Mouse (Mus musculus): Measurements from ENCODE around the gene Kif21a. TPM values are rescaled to one million over a fixed set of nuclear protein-coding genes. Genes with fewer than 3 reads are reported as not detected.

Kif21a gene
- polyA plus RNA-seq, 1 experiment, result 3.1 TPM

GRCm38 (mm10) chr15:91007123-91007830 lies 42.5 kb downstream of the Kif21a start:
- H3K79me2 ChIP-seq (ENCODE audit: control insufficient read depth, insufficient read depth), result peaks cover 10% of the 10 kb centered on the region

GRCm38 (mm10) chr15:91004726-91005125 lies 45.0 kb downstream of the Kif21a start:
- Histone ChIP-seq H3K27me3 (ENCODE audit: control insufficient read depth, insufficient read depth, insufficient read length) (no peaks in the 10 kb centered on the region), H3K79me3 (ENCODE audit: low read depth) (no peaks in the 10 kb centered on the region), H3K4me3 (ENCODE audit: insufficient read depth, poor library complexity, severe bottlenecking) (no peak overlapping the region), H3K36me3 (ENCODE audit: control insufficient read depth, insufficient read depth) (no peaks in the 10 kb centered on the region), H3ac (ENCODE audit: control insufficient read depth, insufficient read length, low read depth) (no peak overlapping the region), H3K79me2 (ENCODE audit: control insufficient read depth, insufficient read depth) (peaks cover 10% of the 10 kb centered on the region)
- TF ChIP-seq CTCF (IDR thresholded peaks at IDR 0.05; ENCODE audit: control insufficient read depth, insufficient read depth, insufficient read length) (no peak), MYOD1 (IDR thresholded peaks at IDR 0.05; ENCODE audit: control insufficient read depth, insufficient read length, low read depth) (no peak), USF1 (IDR thresholded peaks at IDR 0.05; ENCODE audit: low read depth) (no peak), FOSL1 (IDR thresholded peaks at IDR 0.05; ENCODE audit: insufficient read depth, low read length, poor library complexity, severe bottlenecking) (no peak), MAX (IDR thresholded peaks at IDR 0.05) (no peak), MYOG (IDR thresholded peaks at IDR 0.05; ENCODE audit: control insufficient read depth, extremely low read depth, insufficient read length) (no peak), CEBPB (IDR thresholded peaks at IDR 0.05; ENCODE audit: low read depth) (no peak)

More at GRCm38 (mm10) chr15:91007123-91007830, 42.5 kb downstream of the Kif21a start:
- H3K36me3 ChIP-seq (ENCODE audit: control insufficient read depth, insufficient read depth), result no peaks in the 10 kb centered on the region
- no peak overlapping the region for H3ac ChIP-seq (ENCODE audit: control insufficient read depth, insufficient read length, low read depth)
- no peak overlapping the region for H3K4me3 ChIP-seq (ENCODE audit: insufficient read depth, poor library complexity, severe bottlenecking)
- no peak for TF ChIP-seq MYOD1 (IDR thresholded peaks at IDR 0.05; ENCODE audit: control insufficient read depth, insufficient read length, low read depth)
- TF ChIP-seq CEBPB (IDR thresholded peaks at IDR 0.05; ENCODE audit: low read depth), result no peak
- no peak for TF ChIP-seq MYOG (IDR thresholded peaks at IDR 0.05; ENCODE audit: control insufficient read depth, extremely low read depth, insufficient read length)
- no peak for TF ChIP-seq USF1 (IDR thresholded peaks at IDR 0.05; ENCODE audit: low read depth)
- TF ChIP-seq CTCF (IDR thresholded peaks at IDR 0.05; ENCODE audit: control insufficient read depth, insufficient read depth, insufficient read length), result no peak
- no peak for TF ChIP-seq MAX (IDR thresholded peaks at IDR 0.05)
- no peak for TF ChIP-seq FOSL1 (IDR thresholded peaks at IDR 0.05; ENCODE audit: insufficient read depth, low read length, poor library complexity, severe bottlenecking)
- no peaks in the 10 kb centered on the region for H3K27me3 ChIP-seq (ENCODE audit: control insufficient read depth, insufficient read depth, insufficient read length)
- H3K79me3 ChIP-seq (ENCODE audit: low read depth), result peaks cover 2% of the 10 kb centered on the region

- H3K27me3 ChIP-seq (ENCODE audit: control insufficient read depth, insufficient read depth, insufficient read length), result no peaks in the 10 kb centered on the region
- H3ac ChIP-seq (ENCODE audit: control insufficient read depth, insufficient read length, low read depth), result no peak overlapping the region
- peaks cover 5% of the 10 kb centered on the region for H3K79me2 ChIP-seq (ENCODE audit: control insufficient read depth, insufficient read depth)
- TF ChIP-seq FOSL1 (IDR thresholded peaks at IDR 0.05; ENCODE audit: insufficient read depth, low read length, poor library complexity, severe bottlenecking) (no peak), USF1 (IDR thresholded peaks at IDR 0.05; ENCODE audit: low read depth) (no peak), MYOD1 (IDR thresholded peaks at IDR 0.05; ENCODE audit: control insufficient read depth, insufficient read length, low read depth) (no peak), CEBPB (IDR thresholded peaks at IDR 0.05; ENCODE audit: low read depth) (no peak), MAX (IDR thresholded peaks at IDR 0.05) (no peak), MYOG (IDR thresholded peaks at IDR 0.05; ENCODE audit: control insufficient read depth, extremely low read depth, insufficient read length) (no peak), CTCF (IDR thresholded peaks at IDR 0.05; ENCODE audit: control insufficient read depth, insufficient read depth, insufficient read length) (no peak)
- no peaks in the 10 kb centered on the region for H3K79me3 ChIP-seq (ENCODE audit: low read depth)
- H3K4me3 ChIP-seq (ENCODE audit: insufficient read depth, poor library complexity, severe bottlenecking), result no peak overlapping the region
- H3K36me3 ChIP-seq (ENCODE audit: control insufficient read depth, insufficient read depth), result peaks cover 19% of the 10 kb centered on the region
Observed at GRCm38 (mm10) chr15:91001037-91001616, 48.6 kb downstream of the Kif21a start.

- H3K4me3 ChIP-seq (ENCODE audit: insufficient read depth, poor library complexity, severe bottlenecking), result no peak overlapping the region
- H3K27me3 ChIP-seq (ENCODE audit: control insufficient read depth, insufficient read depth, insufficient read length), result no peaks in the 10 kb centered on the region
- H3ac ChIP-seq (ENCODE audit: control insufficient read depth, insufficient read length, low read depth), result no peak overlapping the region
- H3K36me3 ChIP-seq (ENCODE audit: control insufficient read depth, insufficient read depth), result peaks cover 20% of the 10 kb centered on the region
- H3K79me3 ChIP-seq (ENCODE audit: low read depth), result no peaks in the 10 kb centered on the region
- H3K79me2 ChIP-seq (ENCODE audit: control insufficient read depth, insufficient read depth), result peaks cover 5% of the 10 kb centered on the region
- no peak for TF ChIP-seq MYOD1 (IDR thresholded peaks at IDR 0.05; ENCODE audit: control insufficient read depth, insufficient read length, low read depth)
- TF ChIP-seq CTCF (IDR thresholded peaks at IDR 0.05; ENCODE audit: control insufficient read depth, insufficient read depth, insufficient read length), result no peak
- TF ChIP-seq CEBPB (IDR thresholded peaks at IDR 0.05; ENCODE audit: low read depth), result no peak
- no peak for TF ChIP-seq FOSL1 (IDR thresholded peaks at IDR 0.05; ENCODE audit: insufficient read depth, low read length, poor library complexity, severe bottlenecking)
- TF ChIP-seq MAX (IDR thresholded peaks at IDR 0.05), result no peak
- no peak for TF ChIP-seq MYOG (IDR thresholded peaks at IDR 0.05; ENCODE audit: control insufficient read depth, extremely low read depth, insufficient read length)
- no peak for TF ChIP-seq USF1 (IDR thresholded peaks at IDR 0.05; ENCODE audit: low read depth)
Observed at GRCm38 (mm10) chr15:91000280-91001036, 49.3 kb downstream of the Kif21a start.

- no peaks in the 10 kb centered on the region for H3K27me3 ChIP-seq (ENCODE audit: control insufficient read depth, insufficient read depth, insufficient read length)
- no peak overlapping the region for H3ac ChIP-seq (ENCODE audit: control insufficient read depth, insufficient read length, low read depth)
- H3K79me3 ChIP-seq (ENCODE audit: low read depth), result no peaks in the 10 kb centered on the region
- H3K4me3 ChIP-seq (ENCODE audit: insufficient read depth, poor library complexity, severe bottlenecking), result no peak overlapping the region
- H3K36me3 ChIP-seq (ENCODE audit: control insufficient read depth, insufficient read depth), result peaks cover 43% of the 10 kb centered on the region
- no peaks in the 10 kb centered on the region for H3K79me2 ChIP-seq (ENCODE audit: control insufficient read depth, insufficient read depth)
- TF ChIP-seq CEBPB (IDR thresholded peaks at IDR 0.05; ENCODE audit: low read depth), result no peak
- TF ChIP-seq FOSL1 (IDR thresholded peaks at IDR 0.05; ENCODE audit: insufficient read depth, low read length, poor library complexity, severe bottlenecking), result no peak
- TF ChIP-seq USF1 (IDR thresholded peaks at IDR 0.05; ENCODE audit: low read depth), result no peak
- TF ChIP-seq MYOG (IDR thresholded peaks at IDR 0.05; ENCODE audit: control insufficient read depth, extremely low read depth, insufficient read length), result no peak
- no peak for TF ChIP-seq MAX (IDR thresholded peaks at IDR 0.05)
Observed at GRCm38 (mm10) chr15:90992871-90993270, 56.9 kb downstream of the Kif21a start.

All from C2C12 (cell line).